Mouse (Mus musculus) layer of hippocampus, postnatal 10 days (tissue): ENCODE results near the gene Tmprss11e. TPM values are rescaled to one million over a fixed set of nuclear protein-coding genes. Genes with fewer than 3 reads are reported as not detected.

Experiments used
- total RNA-seq, 2 experiments: library from RNA; stranded (reverse); gene quantifications; 2 replicates each; pipeline ENCODE4 v1.2.3; 2021

Tmprss11e gene
- total RNA-seq, 2 experiments from 2014 or later, result not detected

Other genes with a start within 250 kb of the Tmprss11e start
- gene Tmprss11g, start 227.2 kb downstream of the Tmprss11e start, total RNA-seq, result not detected
- not detected for gene Tmprss11f, start 113.4 kb downstream of the Tmprss11e start, total RNA-seq
- gene Tmprss11b, start 69.5 kb downstream of the Tmprss11e start, total RNA-seq, result not detected
- gene Ythdc1, start 58.4 kb upstream of the Tmprss11e start, total RNA-seq, result 10 to 100 TPM; 51.0 to 55.6 TPM
- gene Ugt2b34, start 161.1 kb upstream of the Tmprss11e start, total RNA-seq, result not detected
- gene Ugt2b1, start 180.7 kb upstream of the Tmprss11e start, total RNA-seq, result not detected